Mouse (Mus musculus) spleen, adult 2 months (tissue): ENCODE measurements around the gene Bbs2.
"Not testable (repeated sequence)": the region's sequence is repeated elsewhere in the genome, so short reads cannot be mapped to it uniquely, and the experiment has no call there.

Experiments used
- CTCF ChIP-seq: fragments of 200-500 bp; IDR thresholded peaks from 2 replicates; pipeline ENCODE4 v1.5.1; 2011; ENCODE audit warnings: mild to moderate bottlenecking, inconsistent platforms; ENCODE audit not compliant: insufficient read depth, insufficient read length, insufficient replicate concordance; ENCODE audit errors: extremely low read depth
- POLR2A ChIP-seq: fragments of 200-500 bp; IDR thresholded peaks from 2 replicates; pipeline ENCODE4 v1.6.1; 2011; ENCODE audit warnings: low read depth, low read length, inconsistent platforms

- TF ChIP-seq CTCF: not testable (repeated sequence)
- peak; percentile 24 for TF ChIP-seq POLR2A
Measured at GRCm38 (mm10) chr8:94036541-94036940, 62.2 kb downstream of the Bbs2 start.
